Mouse (Mus musculus) urinary bladder, postnatal 25 days (tissue): ENCODE results near the gene Mmp21.
"Not testable (repeated sequence)": the region's sequence is repeated elsewhere in the genome, so short reads cannot be mapped to it uniquely, and the experiment has no call there.

Experiments
- DNase-seq: peaks from one replicate; pipeline ENCODE4 v3.0.0; 2022; ENCODE audit warnings: low spot score

The Mmp21 gene

DNA sequence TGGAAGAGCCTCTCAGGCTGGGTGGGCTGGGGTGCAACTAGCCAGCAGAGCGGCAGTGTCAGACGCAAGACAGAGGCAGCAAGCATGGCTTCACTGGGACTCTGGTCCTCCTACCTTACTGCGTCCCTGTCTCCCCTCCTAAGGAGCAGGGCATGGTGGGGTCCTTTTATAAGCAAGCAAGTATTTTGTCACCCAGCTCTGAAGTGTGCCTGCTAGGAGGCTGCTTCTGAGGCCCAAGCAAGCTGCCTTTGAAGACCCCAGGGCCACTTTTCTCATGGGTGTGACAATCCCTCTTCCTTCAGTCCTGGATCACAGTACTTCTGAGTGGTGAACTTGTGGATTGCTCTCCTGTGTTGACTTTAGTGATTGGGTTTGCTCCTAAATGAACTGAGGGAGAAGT, at the start of gene Mmp21:
Gene Mmp21, minus strand, starts transcription at position 101 of the 400 bp plus-strand sequence.
- DNase-seq, result no peak

DNA sequence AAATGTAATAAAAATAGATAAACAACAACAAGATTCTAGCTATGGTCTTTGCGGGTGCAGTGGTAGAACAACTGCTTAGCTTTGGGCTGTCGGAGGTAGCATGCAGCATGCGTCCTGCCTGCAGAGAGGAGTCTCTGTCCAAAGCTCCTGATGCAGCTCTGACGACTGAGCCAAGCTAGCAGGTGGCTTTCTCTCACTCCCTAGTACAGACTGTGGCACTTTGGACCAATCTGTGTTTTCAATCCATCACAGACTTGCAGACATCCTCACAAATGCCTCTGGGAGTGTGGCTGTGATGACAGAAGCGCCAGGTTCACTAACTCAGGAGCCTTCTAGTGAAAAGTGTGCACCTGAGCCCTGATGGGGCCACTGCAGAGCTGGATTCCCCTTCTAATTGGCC, 49.5 kb upstream of the Mmp21 start:
- DNase-seq, result no peak

DNA sequence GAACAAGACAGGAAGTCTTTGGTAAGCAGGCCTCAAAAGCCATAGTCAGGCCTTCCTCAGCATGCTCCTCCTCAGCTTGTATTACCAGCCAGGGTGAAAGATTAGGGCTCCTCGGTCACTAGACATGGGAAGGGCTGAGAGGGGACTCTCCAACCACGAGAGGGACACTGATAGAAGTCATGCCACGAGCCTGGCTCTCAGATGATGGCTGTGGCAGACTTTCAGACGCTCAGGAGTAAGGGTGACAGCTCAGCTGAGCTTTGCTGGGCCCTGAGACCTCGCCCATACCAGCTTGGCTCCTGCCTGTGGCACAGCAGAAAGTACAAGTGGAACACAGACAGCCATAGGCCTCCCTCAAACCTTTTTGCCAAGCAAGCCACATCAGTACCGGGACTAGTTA, 47.2 kb upstream of the Mmp21 start:
- no peak for DNase-seq

- no peak for DNase-seq
Measured at GRCm38 (mm10) chr7:133725571-133725970, 45.7 kb upstream of the Mmp21 start.

GRCm38 (mm10) chr7:133724844-133725243, 45.0 kb upstream of the Mmp21 start:
- DNase-seq, result no peak

GRCm38 (mm10) chr7:133720616-133721015, 40.8 kb upstream of the Mmp21 start:
- DNase-seq, result no peak

DNA sequence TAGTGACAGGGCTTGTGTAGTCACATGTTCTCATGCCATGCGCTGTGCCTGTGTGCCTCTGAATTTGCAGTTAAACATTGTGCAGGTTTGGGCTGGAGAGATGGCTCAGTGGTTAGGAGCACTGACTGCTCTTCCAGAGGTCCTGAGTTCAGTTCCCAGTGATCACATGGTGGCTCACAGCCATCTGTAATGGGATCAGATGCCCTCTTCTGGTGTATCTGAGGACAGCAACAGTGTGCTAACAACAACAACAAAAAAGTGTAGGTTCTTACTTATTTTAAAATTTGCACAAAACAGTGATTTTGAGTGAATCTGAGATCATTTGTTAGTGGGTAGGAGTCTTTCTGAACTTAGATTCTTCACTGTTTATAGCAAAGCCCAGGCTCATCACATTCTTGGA, 38.7 kb upstream of the Mmp21 start:
- no peak for DNase-seq

GRCm38 (mm10) chr7:133715387-133715786, 35.5 kb upstream of the Mmp21 start:
- no peak for DNase-seq

GRCm38 (mm10) chr7:133707301-133707700, 27.4 kb upstream of the Mmp21 start:
- no peak for DNase-seq

DNA sequence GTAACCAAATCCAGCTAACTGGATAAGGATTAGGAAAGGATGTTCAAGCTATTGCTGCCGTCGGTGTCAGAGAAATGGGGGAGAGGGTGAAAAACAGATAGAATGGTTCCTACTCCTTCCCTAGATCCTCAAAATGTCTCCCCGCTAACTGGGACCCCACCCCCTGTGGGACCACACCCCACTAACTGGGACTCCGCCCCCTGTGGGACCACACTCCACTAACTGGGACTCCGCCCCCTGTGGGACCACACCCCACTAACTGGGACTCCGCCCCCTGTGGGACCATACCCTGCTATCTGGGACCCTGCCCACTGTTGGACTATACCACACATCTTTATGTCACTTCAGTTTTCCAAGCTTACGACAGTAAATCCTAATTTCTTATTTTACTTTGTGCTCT, 24.0 kb upstream of the Mmp21 start:
- no peak for DNase-seq

- DNase-seq, result no peak
Measured at GRCm38 (mm10) chr7:133702333-133702732, 22.5 kb upstream of the Mmp21 start.

- DNase-seq, result no peak
Measured at GRCm38 (mm10) chr7:133701366-133701765, 21.5 kb upstream of the Mmp21 start.

- DNase-seq, result no peak
Measured at GRCm38 (mm10) chr7:133699885-133700284, 20.0 kb upstream of the Mmp21 start.

GRCm38 (mm10) chr7:133698021-133698709, 18.3 kb upstream of the Mmp21 start:
- no peak for DNase-seq

- DNase-seq, result not testable (repeated sequence)
Measured at GRCm38 (mm10) chr7:133685644-133686043, 5.8 kb upstream of the Mmp21 start.

- DNase-seq, result no peak
Measured at GRCm38 (mm10) chr7:133684701-133685100, 4.8 kb upstream of the Mmp21 start.

DNA sequence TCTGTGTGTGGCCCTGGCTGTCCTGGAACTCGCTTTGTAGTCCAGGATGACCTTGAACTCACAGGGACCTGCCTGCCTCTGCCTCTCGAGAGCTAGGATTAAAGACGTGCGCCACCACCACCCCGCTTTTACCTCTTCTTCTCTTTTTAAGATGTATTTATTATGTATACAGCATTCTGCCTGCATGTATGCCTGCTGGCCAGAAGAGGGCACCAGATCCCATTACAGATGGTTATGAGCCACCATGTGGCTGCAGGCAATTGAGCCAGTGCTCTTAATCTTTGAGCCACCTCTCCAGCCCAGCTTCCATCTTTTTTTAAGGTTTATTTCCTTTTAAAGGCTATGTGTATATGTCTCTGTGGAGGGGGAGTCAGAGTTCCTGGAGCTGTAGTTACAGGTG, 4.2 kb upstream of the Mmp21 start:
- no peak for DNase-seq

DNA sequence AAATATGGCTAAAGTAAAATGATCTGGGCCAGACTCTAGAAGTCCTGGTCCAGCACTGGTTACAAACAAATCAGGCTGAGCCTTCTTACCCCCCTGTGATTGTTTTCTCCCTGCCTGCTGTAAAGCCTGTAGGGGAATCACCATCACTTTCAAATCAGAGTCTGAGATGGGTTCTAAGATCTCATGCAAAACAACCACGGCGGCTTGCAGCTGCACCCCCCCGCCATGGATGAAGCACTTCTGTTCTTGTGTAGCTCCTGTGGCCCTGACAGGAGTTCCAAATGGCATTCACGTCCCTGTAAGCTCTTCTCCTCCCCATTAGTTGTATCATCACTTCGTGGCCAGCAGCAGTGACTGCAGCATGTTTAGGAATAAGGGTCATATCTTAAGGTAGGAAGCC, 3.8 kb upstream of the Mmp21 start:
- DNase-seq, result no peak

DNA sequence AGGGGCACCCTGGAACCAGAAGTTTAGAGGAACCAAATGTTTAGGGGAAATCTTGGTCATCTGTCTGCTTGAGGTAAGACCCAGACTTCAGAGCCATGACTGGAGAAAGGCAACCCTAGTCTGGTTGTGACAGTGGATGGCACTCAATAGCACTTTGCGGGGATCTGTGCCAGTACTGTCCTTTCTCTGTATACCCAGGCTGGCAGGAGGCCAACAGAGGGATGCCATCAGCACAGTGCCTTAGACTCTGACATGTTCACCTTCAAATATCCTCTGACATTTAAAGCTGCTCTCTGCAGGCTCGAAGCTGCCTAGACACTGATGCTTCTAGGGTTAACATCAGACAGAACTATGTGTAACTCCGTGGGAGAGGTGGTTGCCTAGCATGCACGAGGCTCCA, 422 bp downstream of the Mmp21 start:
- no peak for DNase-seq

DNA sequence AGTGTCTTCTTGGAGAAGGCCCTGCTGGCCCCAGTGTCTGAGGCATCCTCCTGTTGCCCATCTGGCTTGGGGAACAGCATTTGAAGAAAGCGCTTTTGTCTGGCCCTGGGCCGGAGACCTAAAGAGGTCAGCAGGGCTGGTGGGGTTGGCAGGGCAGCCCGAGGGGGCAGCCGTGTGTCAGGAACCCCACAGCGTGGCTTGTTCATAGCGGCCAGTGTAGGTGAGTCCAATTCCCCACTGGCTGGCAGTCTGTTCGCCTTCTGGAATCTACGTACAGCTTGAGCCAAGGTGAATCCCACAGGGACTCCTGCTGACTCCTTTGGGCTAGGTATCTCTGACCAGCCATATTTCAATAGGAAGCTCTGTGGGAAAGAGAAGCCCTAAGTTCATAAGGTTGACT, 1.1 kb downstream of the Mmp21 start:
- no peak for DNase-seq

DNA sequence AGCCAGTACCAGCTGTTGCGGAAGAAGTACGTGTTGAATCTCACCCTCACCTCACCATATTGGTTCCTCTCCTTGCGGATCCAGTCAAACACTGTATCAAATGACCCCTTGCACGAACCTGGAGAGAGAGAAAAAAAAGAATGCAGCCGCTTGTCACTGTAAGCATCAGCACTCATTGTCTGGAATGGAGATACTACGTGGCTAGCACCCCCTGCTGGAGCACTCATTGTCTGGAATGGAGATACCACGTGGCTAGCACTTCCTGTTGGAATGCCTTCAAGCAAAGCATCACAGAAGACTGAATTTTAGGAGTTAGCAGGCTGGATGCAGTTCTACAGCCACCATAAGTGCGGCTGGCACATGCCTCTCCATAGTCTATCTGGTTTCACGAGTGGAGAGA, 3.9 kb downstream of the Mmp21 start:
- no peak for DNase-seq

DNA sequence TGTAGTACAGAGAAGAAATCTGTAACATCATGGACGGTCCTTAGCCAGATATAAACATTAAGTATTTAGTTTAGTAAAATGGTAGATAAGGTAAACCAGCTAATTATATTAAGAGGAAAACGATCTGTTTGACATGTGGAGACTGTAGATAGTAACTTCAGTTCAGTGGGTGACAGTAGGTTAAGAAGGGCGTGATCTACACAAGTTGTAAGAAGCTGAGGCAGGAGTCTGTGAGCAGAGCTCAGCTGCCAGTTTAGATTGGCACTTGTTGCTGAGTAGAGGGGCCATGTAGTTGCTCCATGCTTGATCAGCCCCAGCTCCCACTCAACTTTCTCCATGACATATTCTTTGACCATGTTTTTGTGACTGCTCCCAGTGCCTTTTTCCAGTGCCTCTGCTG, 9.0 kb downstream of the Mmp21 start:
- DNase-seq, result no peak

- DNase-seq, result no peak
Measured at GRCm38 (mm10) chr7:133669946-133670345, 9.9 kb downstream of the Mmp21 start.

DNA sequence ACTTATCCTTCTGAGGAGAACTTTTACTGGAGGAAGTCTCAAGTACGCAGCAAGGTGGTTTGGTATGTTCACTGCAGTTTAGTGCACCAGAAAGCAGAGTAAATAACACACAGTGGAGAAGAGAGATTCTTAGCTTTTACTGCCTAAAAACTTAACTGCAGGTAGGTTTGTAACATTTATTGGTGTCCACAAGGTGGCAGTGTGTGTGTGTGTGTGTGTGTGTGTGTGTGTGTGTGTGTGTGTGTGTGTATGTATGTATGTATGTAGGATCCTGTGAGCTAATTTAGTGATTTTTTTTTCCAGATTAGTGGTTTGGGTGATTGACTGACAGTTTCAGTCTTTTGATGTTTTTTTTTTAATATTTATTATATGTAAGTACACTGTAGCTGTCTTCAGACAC, 10.8 kb downstream of the Mmp21 start:
- no peak for DNase-seq

- no peak for DNase-seq
Measured at GRCm38 (mm10) chr7:133662467-133662866, 17.4 kb downstream of the Mmp21 start.
